Mouse (Mus musculus): Measurements from ENCODE around the gene Faim. TPM values are rescaled to one million over a fixed set of nuclear protein-coding genes. Genes with fewer than 3 reads are reported as not detected.

Gene Faim
- polyA plus RNA-seq (2015; fragmentation: Nextera tagmentation; extraction: Ambion mirVana) = 30.3 and 31.2 TPM in 2 replicates

GRCm38 (mm10) chr9:98985800-98986475 is at the start of gene Faim:
Gene Faim (plus strand): TSS chr9:98986373.
- Histone ChIP-seq H3K27ac (ENCODE audit: low read depth, low read length) (peak within 1 kb of the TSS; percentile 35; the same call in 1 of the 2 replicates), H3K27me3 (replicated peaks; ENCODE audit: control insufficient read depth, insufficient read depth, low read length) (0 out of 2 replicates have a peak, but pooled peaks cover 14% of the 10 kb centered on the region), H3K9me3 (ENCODE audit: control insufficient read depth) (no peaks in the 10 kb centered on the region), H3K36me3 (ENCODE audit: control insufficient read depth, insufficient read depth) (no peaks in the 10 kb centered on the region), H3K4me1 (replicated peaks; ENCODE audit: control insufficient read depth, insufficient read depth, low read length) (no peaks in the 10 kb centered on the region), H3K9ac (ENCODE audit: low read depth, low read length) (peak within 1 kb of the TSS; percentile 80), H3K4me3 (ENCODE audit: low read depth, low read length) (peak within 1 kb of the TSS; percentile 80), H3K4me2 (replicated peaks; ENCODE audit: low read depth) (peak within 1 kb of the TSS; percentile 99)
- under 1% methylated on average over 44 of the region's 45 CpGs for WGBS
- ATAC-seq = peak; percentile 99
- TF ChIP-seq CTCF (IDR thresholded peaks at IDR 0.05; ENCODE audit: low read depth) = peak; percentile 43

DNA sequence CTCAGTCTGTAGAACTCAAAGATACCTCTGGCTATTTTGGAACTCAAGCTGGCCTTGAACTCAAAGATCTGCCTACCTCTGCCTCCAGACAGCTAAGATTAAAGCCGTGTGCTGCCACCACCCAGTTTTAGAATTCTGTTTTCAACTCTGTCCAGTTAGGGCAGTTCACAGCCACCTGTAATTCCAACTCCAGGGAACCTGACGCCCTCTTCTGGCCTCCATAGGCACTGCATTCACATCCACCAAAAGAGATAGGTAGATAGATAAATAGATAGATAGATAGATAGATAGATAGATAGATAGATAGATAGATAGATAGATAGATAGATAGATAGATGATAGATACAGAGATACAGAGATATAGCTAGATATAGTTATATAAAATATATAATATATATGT is 46.9 kb upstream of the Faim start:
- Histone ChIP-seq H3K4me2 (replicated peaks; ENCODE audit: low read depth) (no peak overlapping the region), H3K9me3 (ENCODE audit: control insufficient read depth) (no peaks in the 10 kb centered on the region), H3K4me3 (ENCODE audit: low read depth, low read length) (no peak overlapping the region), H3K4me1 (replicated peaks; ENCODE audit: control insufficient read depth, insufficient read depth, low read length) (no peaks in the 10 kb centered on the region), H3K9ac (ENCODE audit: low read depth, low read length) (no peak overlapping the region), H3K27ac (ENCODE audit: low read depth, low read length) (no peak overlapping the region), H3K27me3 (replicated peaks; ENCODE audit: control insufficient read depth, insufficient read depth, low read length) (no peaks in the 10 kb centered on the region; the same call in 1 of the 2 replicates), H3K36me3 (ENCODE audit: control insufficient read depth, insufficient read depth) (no peaks in the 10 kb centered on the region)
- 17% methylated on average over 2 of the region's 2 CpGs for WGBS
- ATAC-seq = no peak
- TF ChIP-seq CTCF (IDR thresholded peaks at IDR 0.05; ENCODE audit: low read depth) = peak; percentile 50

- Histone ChIP-seq H3K9me3 (ENCODE audit: control insufficient read depth) (no peaks in the 10 kb centered on the region), H3K4me3 (ENCODE audit: low read depth, low read length) (no peak overlapping the region), H3K4me1 (replicated peaks; ENCODE audit: control insufficient read depth, insufficient read depth, low read length) (no peaks in the 10 kb centered on the region), H3K9ac (ENCODE audit: low read depth, low read length) (no peak overlapping the region), H3K4me2 (replicated peaks; ENCODE audit: low read depth) (no peak overlapping the region), H3K36me3 (ENCODE audit: control insufficient read depth, insufficient read depth) (no peaks in the 10 kb centered on the region), H3K27me3 (replicated peaks; ENCODE audit: control insufficient read depth, insufficient read depth, low read length) (peaks cover 78% of the 10 kb centered on the region), H3K27ac (ENCODE audit: low read depth, low read length) (no peak overlapping the region)
- 2% methylated on average over 40 of the region's 40 CpGs for WGBS
- peak; percentile 18; the same call in 1 of the 2 replicates for TF ChIP-seq CTCF (IDR thresholded peaks at IDR 0.05; ENCODE audit: low read depth)
- no peak for ATAC-seq
These were observed 33.8 kb upstream of the Faim start for GRCm38 (mm10) chr9:98952171-98953050.

- H3K4me3 ChIP-seq (ENCODE audit: low read depth, low read length) = no peak overlapping the region
- H3K9ac ChIP-seq (ENCODE audit: low read depth, low read length) = no peak overlapping the region
- peaks cover 87% of the 10 kb centered on the region for H3K27me3 ChIP-seq (replicated peaks; ENCODE audit: control insufficient read depth, insufficient read depth, low read length)
- no peak for TF ChIP-seq CTCF (IDR thresholded peaks at IDR 0.05; ENCODE audit: low read depth)
- 6% methylated on average over 4 of the region's 4 CpGs for WGBS
- H3K4me1 ChIP-seq (replicated peaks; ENCODE audit: control insufficient read depth, insufficient read depth, low read length) = no peaks in the 10 kb centered on the region
- H3K36me3 ChIP-seq (ENCODE audit: control insufficient read depth, insufficient read depth) = no peaks in the 10 kb centered on the region
- no peak overlapping the region for H3K27ac ChIP-seq (ENCODE audit: low read depth, low read length)
- no peak for ATAC-seq
- no peak overlapping the region for H3K4me2 ChIP-seq (replicated peaks; ENCODE audit: low read depth)
- no peaks in the 10 kb centered on the region for H3K9me3 ChIP-seq (ENCODE audit: control insufficient read depth)
These were observed 32.9 kb upstream of the Faim start for GRCm38 (mm10) chr9:98953291-98953690.

DNA sequence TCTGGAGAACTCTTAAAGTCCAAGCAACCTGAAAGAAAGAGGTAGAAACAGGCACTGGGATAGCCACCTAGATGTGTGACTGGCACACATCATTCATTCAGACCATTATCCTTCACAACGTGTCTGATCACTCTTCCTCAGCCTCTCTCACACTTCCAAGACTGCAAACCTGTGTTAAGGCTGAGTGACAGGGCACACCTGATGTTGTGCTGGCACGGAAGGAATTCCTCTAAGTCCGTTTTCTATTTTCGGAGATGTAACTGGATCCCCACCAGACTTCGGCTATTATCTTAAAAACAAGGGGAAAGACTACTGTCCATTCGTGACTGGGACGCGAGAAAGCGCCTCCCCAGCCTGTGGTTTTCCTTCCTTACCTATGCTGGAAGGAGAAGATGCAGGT is 32.3 kb upstream of the Faim start:
- no peak for TF ChIP-seq CTCF (IDR thresholded peaks at IDR 0.05; ENCODE audit: low read depth)
- no peak for ATAC-seq
- no peak overlapping the region for H3K9ac ChIP-seq (ENCODE audit: low read depth, low read length)
- peaks cover 89% of the 10 kb centered on the region for H3K27me3 ChIP-seq (replicated peaks; ENCODE audit: control insufficient read depth, insufficient read depth, low read length)
- no peak overlapping the region for H3K4me3 ChIP-seq (ENCODE audit: low read depth, low read length)
- no peaks in the 10 kb centered on the region for H3K4me1 ChIP-seq (replicated peaks; ENCODE audit: control insufficient read depth, insufficient read depth, low read length)
- H3K36me3 ChIP-seq (ENCODE audit: control insufficient read depth, insufficient read depth) = no peaks in the 10 kb centered on the region
- WGBS = 6% methylated on average over 9 of the region's 9 CpGs
- H3K27ac ChIP-seq (ENCODE audit: low read depth, low read length) = no peak overlapping the region
- H3K4me2 ChIP-seq (replicated peaks; ENCODE audit: low read depth) = no peak overlapping the region
- H3K9me3 ChIP-seq (ENCODE audit: control insufficient read depth) = no peaks in the 10 kb centered on the region

- H3K9ac ChIP-seq (ENCODE audit: low read depth, low read length) = no peak overlapping the region
- no peak overlapping the region for H3K27ac ChIP-seq (ENCODE audit: low read depth, low read length)
- WGBS = 2% methylated on average over 33 of the region's 33 CpGs
- H3K36me3 ChIP-seq (ENCODE audit: control insufficient read depth, insufficient read depth) = no peaks in the 10 kb centered on the region
- ATAC-seq = no peak
- no peak for TF ChIP-seq CTCF (IDR thresholded peaks at IDR 0.05; ENCODE audit: low read depth)
- H3K4me2 ChIP-seq (replicated peaks; ENCODE audit: low read depth) = peak overlapping the region; percentile 62
- H3K9me3 ChIP-seq (ENCODE audit: control insufficient read depth) = no peaks in the 10 kb centered on the region
- peaks cover 95% of the 10 kb centered on the region for H3K27me3 ChIP-seq (replicated peaks; ENCODE audit: control insufficient read depth, insufficient read depth, low read length)
- no peaks in the 10 kb centered on the region for H3K4me1 ChIP-seq (replicated peaks; ENCODE audit: control insufficient read depth, insufficient read depth, low read length)
- H3K4me3 ChIP-seq (ENCODE audit: low read depth, low read length) = peak overlapping the region; percentile 33
These were observed 31.6 kb upstream of the Faim start for GRCm38 (mm10) chr9:98954391-98955102.

Measured in intestine, postnatal 0 days (tissue).